Mouse (Mus musculus) spleen, postnatal 36 days (tissue): ENCODE data around the gene Mcu.

Experiments used
- DNase-seq, 2 experiments: peaks; one replicate each; pipeline ENCODE4 v3.0.0; 2022; ENCODE audit warnings: low spot score in 2 of 2, mixed read lengths in 1 of 2

Gene Mcu

DNA sequence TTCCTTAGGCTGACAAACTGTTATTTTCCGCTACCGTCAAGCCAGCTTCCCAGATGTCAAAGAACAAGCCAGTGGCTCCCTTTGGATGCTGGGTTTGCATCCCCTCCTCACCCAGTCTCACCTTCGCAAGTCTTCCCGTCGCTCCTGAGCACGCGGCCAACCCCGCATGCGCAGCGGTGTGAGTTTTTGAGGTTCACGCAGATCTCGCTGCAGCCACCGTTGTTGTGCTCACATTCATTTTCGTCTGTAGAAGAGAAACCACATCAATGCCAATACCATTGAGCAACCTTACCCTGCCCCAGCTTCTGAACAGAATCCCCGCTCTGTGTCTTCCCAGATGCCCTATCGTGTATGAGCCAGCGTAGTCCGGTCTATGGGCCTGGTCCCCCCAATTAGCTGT is 180.7 kb downstream of the Mcu start:
- DNase-seq = no peak

DNA sequence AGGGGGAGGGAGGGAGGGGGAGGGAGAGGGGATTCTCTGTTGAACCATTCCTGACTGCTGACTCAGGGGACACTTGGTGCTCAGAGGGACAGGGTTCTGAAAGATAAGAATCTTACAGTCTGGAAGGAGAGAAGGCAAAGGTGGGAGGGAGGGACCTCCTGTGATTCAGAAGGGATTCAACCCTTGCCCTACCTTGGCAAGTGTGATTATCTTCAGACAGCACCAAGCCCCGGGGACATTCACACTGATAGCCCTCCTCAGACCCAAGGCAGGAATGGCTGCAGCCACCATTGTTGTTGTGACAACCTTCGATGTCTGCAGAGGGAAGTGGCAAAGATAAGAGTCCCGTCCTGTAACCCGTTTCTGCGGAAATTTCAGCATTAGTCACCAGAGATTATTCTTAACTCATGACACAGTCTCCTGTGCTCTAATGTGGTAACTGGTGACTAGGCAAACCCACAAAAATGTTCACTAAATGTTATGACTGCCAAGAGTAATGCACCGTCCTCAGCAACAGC is 185.7 kb downstream of the Mcu start:
- no peak for DNase-seq

- no peak for DNase-seq
These were observed 186.9 kb downstream of the Mcu start for GRCm38 (mm10) chr10:59429448-59430135.

DNA sequence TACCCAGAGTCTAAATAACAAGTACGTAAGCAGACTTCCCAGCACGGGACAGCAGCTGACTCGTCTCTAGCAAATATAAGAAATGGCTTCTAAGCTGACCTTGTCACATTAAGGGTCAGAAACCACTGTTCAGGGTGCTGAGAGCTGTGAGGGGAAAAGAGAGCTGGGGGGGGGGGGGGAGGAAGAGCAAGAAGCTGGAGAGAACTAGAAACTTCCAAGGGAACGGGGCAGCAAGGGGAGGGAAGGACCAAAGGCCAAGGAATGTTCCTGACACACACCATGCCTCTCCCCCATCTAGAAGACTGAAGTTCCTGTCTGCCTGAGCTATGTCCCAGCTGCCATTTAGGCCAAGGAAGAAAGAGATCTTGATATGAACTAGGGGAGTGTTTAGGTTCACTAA is 190.1 kb downstream of the Mcu start:
- no peak for DNase-seq

- DNase-seq = no peak
These were observed 191.1 kb downstream of the Mcu start for GRCm38 (mm10) chr10:59425369-59425768.

DNA sequence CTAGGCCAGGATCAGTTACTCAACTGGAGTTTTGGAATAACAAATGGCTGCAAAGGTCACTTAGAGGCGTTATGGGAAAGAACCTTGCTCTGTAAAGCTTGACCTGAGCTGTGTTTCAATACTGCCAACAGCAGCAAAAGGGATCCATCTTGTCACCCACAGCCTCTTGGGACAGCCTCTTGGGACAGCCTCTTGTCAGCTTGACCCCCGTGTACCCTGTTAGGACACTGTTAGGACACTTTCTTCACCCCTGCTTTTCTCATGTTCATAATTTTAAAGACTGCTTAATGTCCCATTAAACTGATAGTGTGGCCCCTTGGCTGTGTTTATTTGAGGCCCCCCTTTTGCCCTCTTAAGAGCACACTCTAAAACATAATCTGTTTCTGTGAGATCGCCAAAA is 192.0 kb downstream of the Mcu start:
- no peak for DNase-seq

DNA sequence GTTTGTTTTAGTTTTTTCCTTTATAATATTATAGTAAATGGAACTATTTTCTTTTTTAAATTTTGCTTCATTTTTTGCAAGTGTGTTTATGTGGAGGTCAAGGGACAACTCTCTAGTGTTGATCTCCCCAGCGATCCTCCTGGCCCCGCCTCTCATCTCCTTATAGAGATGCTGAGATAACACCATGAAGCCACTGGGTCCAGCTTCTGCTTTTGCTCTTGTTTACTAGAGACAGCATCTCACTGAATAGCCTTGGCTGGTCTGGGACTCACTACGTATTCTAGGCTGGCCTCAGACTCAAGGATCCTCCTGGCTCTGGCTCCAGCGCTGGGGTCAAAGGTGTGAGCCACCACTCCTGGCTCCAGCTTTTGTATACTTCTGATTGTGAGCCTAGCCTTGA is 197.0 kb downstream of the Mcu start:
- DNase-seq = no peak

GRCm38 (mm10) chr10:59416623-59417022 is 199.9 kb downstream of the Mcu start:
- no peak for DNase-seq

GRCm38 (mm10) chr10:59413711-59414110 is 202.8 kb downstream of the Mcu start:
- no peak for DNase-seq

- DNase-seq = no peak
These were observed 206.2 kb downstream of the Mcu start for GRCm38 (mm10) chr10:59410264-59410663.

DNA sequence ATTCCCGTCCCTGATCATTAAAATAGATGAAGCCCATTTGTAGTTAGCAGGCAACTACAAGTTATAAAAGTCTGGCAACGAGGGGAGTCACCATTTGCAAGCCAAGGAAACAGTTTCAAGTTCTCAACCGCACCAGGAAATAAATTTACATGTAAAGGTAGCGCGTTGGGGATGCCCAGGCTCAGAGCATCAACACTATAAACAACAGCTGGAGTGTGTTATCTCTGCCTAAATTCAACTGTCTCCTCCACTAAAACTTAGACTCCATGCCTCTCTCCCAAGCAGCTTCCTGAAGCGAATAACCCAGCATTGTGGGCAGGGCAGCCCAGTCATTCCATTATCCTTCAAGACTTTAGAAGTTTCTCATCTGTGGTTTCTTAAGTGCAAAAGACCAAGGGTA is 208.0 kb downstream of the Mcu start:
- DNase-seq = no peak

DNA sequence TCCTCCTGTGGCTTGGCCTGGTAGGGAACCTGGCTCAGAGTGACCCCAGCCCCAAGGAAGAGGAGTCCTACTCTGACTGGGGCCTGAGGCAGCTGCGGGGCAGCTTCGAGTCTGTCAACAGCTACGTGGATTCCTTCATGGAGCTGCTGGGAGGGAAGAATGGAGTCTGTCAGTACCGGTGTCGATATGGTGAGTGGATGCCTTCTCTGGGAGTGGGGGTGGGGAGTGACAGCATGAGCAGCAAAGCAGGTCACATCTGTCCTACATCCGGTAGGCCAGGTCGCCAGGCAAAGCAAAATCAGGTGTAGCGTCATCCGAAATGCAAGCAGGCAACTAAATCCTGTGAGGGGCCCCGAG is 212.7 kb downstream of the Mcu start:
- DNase-seq = no peak

DNA sequence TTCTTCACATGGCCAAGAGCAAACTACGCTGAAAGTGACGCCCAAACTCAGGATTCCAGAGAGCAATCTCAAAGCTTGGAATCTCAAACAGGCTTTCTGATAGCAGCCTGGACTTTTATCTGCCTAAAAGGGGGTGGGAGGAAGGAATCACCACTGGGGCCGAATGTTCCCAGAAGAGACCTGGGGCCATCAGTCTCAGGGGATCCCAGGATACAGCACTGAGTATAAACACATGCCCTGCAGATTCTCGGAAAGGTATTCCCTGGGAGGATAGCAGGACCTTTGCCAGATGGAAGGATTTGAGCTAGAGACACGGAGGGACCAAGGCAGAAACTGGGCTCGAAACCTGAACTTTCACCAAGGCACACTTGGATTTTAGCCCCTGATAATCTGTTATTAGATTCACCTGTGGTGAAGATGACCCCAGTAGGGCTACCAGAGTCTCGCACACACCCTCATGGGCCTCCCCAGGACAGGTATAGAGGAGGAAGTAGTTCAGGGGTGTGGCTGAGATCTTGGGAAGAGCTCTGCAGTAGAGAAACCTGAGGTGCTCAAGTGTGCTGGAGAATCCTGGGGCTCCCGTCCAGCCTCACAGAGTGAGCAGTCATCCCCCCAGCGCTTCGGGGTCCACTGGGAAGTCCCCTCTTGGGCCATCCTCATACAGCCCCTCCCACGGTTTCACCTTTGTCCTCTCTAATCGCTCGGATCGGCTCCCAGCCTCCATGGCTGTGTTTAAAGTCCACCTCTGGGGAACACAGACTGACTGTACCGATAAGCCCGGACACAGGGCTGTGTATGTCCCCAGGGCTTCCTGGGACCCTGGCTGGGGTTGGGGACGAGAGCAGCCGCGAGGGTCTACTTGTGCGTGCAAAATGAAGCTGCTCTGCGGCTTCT is 213.3 kb downstream of the Mcu start, which contains the start of gene Pla2g12b:
Gene Pla2g12b (plus strand): TSS at position 762 of the 894 bp plus-strand sequence.
- no peak for DNase-seq
